Mouse (Mus musculus) central nervous system, embryonic 18 days (tissue): Measurements from ENCODE around the gene Mrpl12. TPM values are rescaled to one million over a fixed set of nuclear protein-coding genes. Genes with fewer than 3 reads are reported as not detected.

Experiments
- polyA plus RNA-seq: library from polyadenylated mRNA; depleted of rRNA; stranded (reverse); fragments of >200 nt; gene quantifications from 2 replicates; pipeline ENCODE4 v1.2.3, GENCODE M21; 2012; rRNA removed

Mrpl12 gene
- 107 and 119 TPM in 2 replicates for polyA plus RNA-seq

DNA sequence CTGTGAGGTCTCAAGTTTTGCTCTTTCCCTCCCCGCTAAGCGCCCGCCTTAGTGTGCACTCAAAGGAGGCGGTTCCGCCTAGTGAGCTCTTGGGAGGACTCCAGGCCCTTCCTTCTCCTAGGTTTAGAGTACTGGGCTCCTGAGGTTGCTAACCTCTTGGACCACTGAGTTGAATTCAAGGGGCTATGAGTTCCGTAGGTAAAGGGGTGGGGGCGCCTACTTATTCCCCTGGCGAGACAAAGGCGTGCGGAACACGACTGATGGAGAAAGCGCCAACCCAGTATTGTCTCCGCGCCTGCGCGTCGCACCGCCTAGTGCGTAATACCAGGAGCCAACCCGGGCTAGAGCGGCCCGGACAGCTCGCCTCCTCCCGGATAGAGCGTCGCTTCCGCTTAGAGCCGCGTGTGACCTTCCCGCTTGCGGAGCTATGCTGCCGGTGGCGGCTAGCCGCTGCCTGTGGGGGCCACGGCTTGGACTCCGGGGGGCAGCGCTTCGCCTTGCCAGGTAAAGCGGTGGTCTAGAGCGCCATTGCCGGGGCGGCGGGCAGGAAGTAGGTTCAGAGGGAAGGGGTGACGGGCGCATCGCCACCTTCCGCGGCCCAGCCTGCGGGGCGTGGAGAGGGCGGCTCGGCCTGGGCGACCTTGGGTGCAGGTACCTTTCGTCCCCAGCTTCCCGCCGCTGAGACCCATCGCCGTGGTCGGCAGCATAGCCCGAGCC is at the start of gene Mrpl12:
TSS of gene Mrpl12 (plus strand) at position 349 of the 717 bp plus-strand sequence.

DNA sequence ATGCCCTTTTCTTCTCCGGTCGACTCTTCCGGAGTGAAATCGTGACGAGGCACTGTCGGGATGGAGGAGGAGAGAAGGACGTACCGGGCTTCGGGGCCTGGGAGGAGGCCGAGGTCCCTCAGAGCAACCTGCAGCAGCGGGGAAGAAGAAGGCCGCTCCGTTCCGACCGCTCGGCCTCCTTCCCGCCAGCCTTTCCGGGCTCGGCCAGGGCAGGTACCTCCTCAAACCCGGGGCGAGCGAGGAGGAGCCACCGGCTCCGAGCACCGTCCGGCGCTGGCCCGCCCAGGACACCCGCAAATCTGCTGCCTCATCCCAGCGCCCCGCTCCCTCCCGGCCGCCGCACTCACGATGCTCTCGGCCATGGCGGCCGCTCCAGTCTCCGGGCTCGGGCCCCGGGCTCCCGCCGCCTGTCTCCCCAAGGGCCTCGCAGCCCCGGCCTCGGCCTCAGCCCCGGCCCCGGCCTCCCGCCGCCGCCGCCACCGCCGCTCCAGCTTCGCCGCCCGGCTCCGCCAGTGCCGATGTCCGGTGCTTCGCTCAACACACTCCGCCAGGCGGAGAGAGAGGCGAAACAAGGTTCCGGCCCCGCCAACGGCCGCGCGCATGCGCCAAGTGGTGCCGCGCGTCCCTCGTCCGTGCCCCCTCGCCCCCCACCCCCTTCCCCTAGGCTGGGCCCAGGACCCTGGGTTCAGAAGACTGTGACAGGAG is 47.1 kb upstream of the Mrpl12 start, which contains the start of gene Nploc4:
TSS of gene Nploc4 (minus strand) at position 557 of the 705 bp plus-strand sequence.

DNA sequence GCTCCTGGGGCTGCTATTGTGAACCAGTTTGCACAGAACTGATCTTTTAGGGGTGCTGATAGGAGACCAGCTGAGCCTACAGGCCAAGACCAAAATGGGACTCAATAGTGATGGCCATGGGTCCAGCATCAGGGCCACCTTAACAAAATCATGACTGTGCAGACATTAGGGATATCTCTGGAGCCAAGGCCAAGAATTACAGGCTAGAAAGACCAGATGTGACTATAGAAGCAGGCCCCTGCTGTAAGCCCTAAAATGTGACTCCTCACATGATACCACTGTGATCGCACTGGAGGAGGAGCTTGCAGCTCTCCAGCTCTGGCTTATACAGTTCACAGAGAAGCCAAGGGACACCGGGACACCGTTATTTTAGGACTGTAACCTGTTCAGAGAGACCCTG is 42.1 kb upstream of the Mrpl12 start, which contains the start of gene Tspan10:
TSS of gene Tspan10 (plus strand) at position 301 of the 400 bp plus-strand sequence.

DNA sequence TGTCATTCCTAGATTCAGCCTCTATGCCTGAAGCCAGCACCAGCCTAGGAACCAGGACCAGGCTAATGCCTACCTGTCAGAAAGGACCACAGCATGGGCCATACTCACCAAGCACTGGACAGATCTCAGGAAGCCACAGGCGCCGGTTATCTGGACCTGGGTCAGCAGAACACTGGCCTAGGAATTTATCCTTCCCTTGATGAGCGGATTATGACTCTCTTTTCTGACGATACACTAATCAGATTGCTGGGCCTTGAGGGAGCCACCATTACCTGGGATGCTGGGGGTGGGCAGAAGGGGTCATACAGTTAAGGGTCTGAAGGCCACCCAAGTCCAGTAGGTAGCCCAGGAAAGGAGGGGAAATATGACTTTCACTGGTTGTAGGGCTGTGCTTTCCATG is 31.1 kb upstream of the Mrpl12 start, which contains the start of gene Pde6g:
TSS of gene Pde6g (minus strand) at position 195 of the 400 bp plus-strand sequence.

DNA sequence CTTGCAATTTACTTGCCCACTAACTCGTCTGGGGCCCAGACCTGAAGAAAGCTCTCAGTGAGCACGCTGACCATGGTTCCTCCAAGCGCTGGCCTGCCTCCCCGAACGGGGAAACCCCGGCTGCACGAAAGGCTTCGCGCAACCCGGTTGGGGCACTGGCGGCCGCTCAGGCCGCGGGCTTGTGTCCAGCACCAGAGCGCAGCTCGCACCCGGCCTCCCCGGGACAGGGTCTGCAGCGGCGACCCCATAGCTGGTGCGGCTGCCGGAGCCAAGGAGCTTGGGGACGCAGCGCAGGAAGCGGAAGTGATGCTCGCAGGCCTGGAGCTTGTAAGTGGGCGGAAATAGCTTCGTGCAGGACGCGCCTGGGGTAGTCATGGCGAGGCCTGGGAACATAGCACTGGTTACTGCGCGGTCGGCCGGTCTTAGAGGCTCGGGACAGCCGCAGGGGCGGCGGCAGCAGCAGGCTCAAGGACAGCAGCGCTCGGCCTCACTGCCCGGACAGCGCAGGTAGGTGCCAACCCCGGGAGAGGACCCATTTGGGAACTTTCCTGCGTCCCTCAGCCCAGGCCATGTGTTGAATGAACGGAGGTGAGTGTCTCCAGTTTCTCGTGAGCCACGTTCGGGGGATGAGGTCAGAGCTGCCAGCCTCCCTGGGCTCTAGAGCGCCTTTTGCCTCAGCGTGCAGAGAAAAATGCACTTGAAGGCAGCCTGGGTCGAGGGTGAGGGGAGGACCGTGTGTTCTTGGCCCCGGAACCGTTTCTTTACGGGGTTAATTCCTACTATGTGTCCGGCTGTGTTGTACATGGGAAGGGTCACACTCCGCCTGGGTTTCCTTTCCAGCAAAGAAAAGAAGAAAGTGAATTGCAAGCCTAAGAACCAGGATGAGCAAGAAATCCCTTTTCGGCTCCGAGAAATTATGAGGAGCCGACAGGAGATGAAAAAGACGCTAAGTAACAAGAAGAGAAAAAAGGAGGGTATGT is 26.4 kb upstream of the Mrpl12 start, which contains the start of the genes Oxld1 and Ccdc137:
TSS of gene Oxld1 (minus strand) at position 297 of the 980 bp plus-strand sequence.
TSS of gene Ccdc137 (plus strand) at position 344 of the 980 bp plus-strand sequence.

DNA sequence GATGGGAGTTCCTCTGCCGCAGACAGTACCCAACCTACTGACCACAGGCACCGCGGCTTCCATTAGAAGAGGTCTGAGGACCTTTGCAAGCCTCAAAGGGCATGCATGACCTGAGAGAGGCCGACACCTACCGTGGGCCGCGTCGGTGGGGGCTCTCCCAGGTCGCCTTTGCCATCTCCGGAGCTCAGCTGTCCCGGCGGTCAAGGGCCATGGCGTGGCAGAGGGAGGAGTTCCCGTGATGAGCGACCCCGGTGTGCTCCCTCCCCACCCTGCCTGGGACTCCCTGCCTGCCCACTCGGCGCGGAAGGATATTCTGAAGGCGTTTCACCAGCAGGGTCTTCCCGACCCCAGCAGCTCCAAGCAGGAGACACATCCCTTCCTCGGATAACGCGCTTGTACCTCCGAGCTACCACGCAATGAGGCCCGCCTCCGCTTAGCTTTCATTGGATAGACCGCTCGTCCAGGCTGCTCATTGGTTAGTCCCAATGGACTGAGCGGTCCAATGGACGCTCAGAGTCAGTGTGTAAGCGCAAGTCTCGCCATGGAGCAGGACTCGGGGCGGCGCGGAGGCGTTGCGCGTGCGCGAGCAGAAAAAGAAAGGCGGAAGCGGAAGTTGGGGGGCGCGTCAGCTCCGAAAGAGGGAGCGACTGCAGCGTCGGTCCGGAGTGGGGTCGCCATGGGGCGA is 17.2 kb upstream of the Mrpl12 start, which contains the start of gene Arl16:
TSS of gene Arl16 (minus strand) at position 557 of the 685 bp plus-strand sequence.

DNA sequence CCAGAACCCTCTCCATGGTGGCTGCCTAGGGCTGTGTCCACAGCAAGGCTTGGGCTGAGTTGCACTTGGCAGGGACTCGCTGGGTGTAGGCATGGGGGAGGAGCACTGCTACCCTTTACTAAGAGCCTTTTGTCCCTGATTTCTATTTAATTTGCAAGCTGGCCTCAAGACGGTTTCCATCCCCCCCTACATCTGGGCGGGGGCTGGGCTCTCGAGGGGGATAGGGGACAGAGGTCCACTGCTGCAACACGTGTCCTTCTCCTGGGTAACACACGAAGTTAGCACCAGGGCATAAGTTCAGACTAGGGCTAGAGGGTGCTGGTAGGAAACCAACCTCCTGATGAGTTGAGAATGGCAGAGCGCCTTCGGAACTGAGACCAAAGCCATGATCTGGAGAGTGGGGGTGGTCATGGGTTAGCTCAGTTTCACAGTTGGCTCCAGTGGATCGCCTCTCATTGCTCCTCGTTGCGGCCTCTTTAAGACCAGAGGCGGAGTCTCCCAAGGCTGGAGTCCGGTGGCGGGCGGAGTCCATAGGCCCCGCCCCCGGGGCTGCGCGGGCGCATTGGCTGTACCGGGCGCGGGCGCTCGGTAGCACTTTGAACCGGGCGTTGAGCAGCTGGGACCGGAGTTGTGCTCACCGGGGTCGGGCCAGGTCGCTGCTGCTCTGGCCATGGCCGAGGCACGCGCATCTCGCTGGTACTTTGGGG is 7.1 kb downstream of the Mrpl12 start, which contains the start of gene Slc25a10:
TSS of gene Slc25a10 (plus strand) at position 524 of the 707 bp plus-strand sequence.

DNA sequence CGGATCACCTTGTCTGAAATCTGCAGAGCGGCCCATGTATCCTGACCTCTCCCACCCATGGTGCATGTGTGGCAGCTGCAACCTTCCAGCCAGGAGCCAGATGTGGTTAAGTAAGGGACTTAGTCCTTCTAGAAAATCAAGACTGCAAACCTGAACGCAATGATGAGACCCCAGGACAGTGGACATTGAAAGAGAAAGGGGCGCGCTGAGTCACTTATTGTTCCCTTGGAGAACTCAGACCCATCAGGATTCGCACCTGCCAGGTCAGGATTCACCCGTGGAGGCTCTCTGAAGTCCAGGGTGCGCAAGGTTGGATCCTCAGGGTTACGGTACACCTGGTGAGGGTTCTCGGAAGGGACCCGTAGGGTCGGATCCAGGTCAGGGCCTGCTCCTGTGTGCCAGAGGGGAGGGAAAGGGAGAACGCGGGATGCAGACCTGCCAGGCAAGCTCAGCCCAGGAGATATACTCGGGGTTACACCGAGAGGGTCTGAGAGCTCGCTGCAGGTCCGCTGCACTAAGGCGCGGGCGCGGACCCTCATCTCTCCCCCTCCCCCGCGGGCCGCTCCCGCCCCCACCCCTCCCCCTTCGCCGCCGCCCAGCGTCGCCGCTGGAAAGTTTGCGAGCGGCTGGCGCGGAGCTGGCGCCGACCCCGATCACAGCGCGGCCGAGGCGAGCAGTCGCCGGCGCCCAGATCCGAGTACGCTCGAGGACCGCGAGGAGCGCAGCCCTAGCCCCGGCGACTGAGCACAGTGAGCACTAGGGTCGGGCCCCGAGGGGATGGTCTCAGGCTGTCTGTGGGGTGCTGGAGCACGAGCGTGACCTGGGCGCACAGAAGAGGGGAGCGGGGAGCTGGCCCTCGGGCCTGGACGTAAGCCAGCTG is 45.9 kb downstream of the Mrpl12 start, which contains the start of gene Gcgr:
TSS of gene Gcgr (plus strand) at position 615 of the 880 bp plus-strand sequence.

Other genes with a start within 250 kb of the Mrpl12 start
- gene Actg1, start 136.1 kb upstream of the Mrpl12 start, polyA plus RNA-seq, result 1,434 and 1,972 TPM in 2 replicates
- gene Fscn2, start 123.1 kb upstream of the Mrpl12 start, polyA plus RNA-seq, result 0.49 and 0.66 TPM in 2 replicates
- gene Faap100, start 105.8 kb upstream of the Mrpl12 start, polyA plus RNA-seq, result 107 and 108 TPM in 2 replicates
- gene Nploc4, start 46.9 kb upstream of the Mrpl12 start, polyA plus RNA-seq, result 52.6 and 53.0 TPM in 2 replicates
- gene Tspan10, start 42.0 kb upstream of the Mrpl12 start, polyA plus RNA-seq, result not detected in 2 replicates
- gene Pde6g, start 31.1 kb upstream of the Mrpl12 start, polyA plus RNA-seq, result 0.32 and 0.56 TPM in 2 replicates
- 8.6 and 10.0 TPM in 2 replicates for gene Oxld1, start 26.5 kb upstream of the Mrpl12 start, polyA plus RNA-seq
- 30.3 and 32.5 TPM in 2 replicates for gene Ccdc137, start 26.5 kb upstream of the Mrpl12 start, polyA plus RNA-seq
- gene Arl16, start 17.0 kb upstream of the Mrpl12 start, polyA plus RNA-seq, result 42.5 and 46.3 TPM in 2 replicates
- 33.0 and 33.5 TPM in 2 replicates for gene Slc25a10, start 7.2 kb downstream of the Mrpl12 start, polyA plus RNA-seq
- gene Gcgr, start 46.1 kb downstream of the Mrpl12 start, polyA plus RNA-seq, result 0.10 and 0.45 TPM in 2 replicates
- 192 and 196 TPM in 2 replicates for gene Mcrip1, start 65.1 kb downstream of the Mrpl12 start, polyA plus RNA-seq
- gene Ppp1r27, start 66.5 kb downstream of the Mrpl12 start, polyA plus RNA-seq, result 1.1 TPM in 1 of 2 replicates, not detected in the other
- 153 and 156 TPM in 2 replicates for gene P4hb, start 88.6 kb downstream of the Mrpl12 start, polyA plus RNA-seq
- 443 and 473 TPM in 2 replicates for gene Arhgdia, start 97.0 kb downstream of the Mrpl12 start, polyA plus RNA-seq
- gene Alyref, start 113.8 kb downstream of the Mrpl12 start, polyA plus RNA-seq, result 83.1 and 83.5 TPM in 2 replicates
- 185 and 196 TPM in 2 replicates for gene Anapc11, start 113.8 kb downstream of the Mrpl12 start, polyA plus RNA-seq
- 0.22 and 0.57 TPM in 2 replicates for gene Npb, start 123.9 kb downstream of the Mrpl12 start, polyA plus RNA-seq
- 286 and 294 TPM in 2 replicates for gene Pcyt2, start 133.3 kb downstream of the Mrpl12 start, polyA plus RNA-seq
- 67.4 and 67.5 TPM in 2 replicates for gene Sirt7, start 140.6 kb downstream of the Mrpl12 start, polyA plus RNA-seq
- 69.7 and 75.8 TPM in 2 replicates for gene Mafg, start 149.0 kb downstream of the Mrpl12 start, polyA plus RNA-seq
- gene Pycr1, start 159.2 kb downstream of the Mrpl12 start, polyA plus RNA-seq, result 19.2 and 19.8 TPM in 2 replicates
- 0.63 and 0.74 TPM in 2 replicates for gene Myadml2, start 163.5 kb downstream of the Mrpl12 start, polyA plus RNA-seq
- gene Notum, start 176.6 kb downstream of the Mrpl12 start, polyA plus RNA-seq, result 7.3 and 7.5 TPM in 2 replicates
- gene Aspscr1, start 188.4 kb downstream of the Mrpl12 start, polyA plus RNA-seq, result 70.1 and 71.8 TPM in 2 replicates
- gene Cenpx, start 229.1 kb downstream of the Mrpl12 start, polyA plus RNA-seq, result 56.6 and 60.2 TPM in 2 replicates
- 144 TPM in 2 replicates for gene Lrrc45, start 229.3 kb downstream of the Mrpl12 start, polyA plus RNA-seq
- gene Rac3, start 236.9 kb downstream of the Mrpl12 start, polyA plus RNA-seq, result 858 and 954 TPM in 2 replicates
- 6.9 and 7.2 TPM in 2 replicates for gene Dcxr, start 242.7 kb downstream of the Mrpl12 start, polyA plus RNA-seq
- gene Cbr2, start 247.5 kb downstream of the Mrpl12 start, polyA plus RNA-seq, result 2.5 and 4.2 TPM in 2 replicates